Mouse (Mus musculus) intestine, postnatal 0 days (tissue): ENCODE measurements around the gene Mrpl51. TPM values are rescaled to one million over a fixed set of nuclear protein-coding genes. Genes with fewer than 3 reads are reported as not detected.

Source experiments
- ATAC-seq: fragments of 200-750 bp; cut with Nextera tagmentation; 2 replicates; pipeline ENCODE4 v1.8.0; 2017; ENCODE audit warnings: mild to moderate bottlenecking, moderate TSS enrichment, moderate library complexity
- H3K27ac ChIP-seq: fragments of 300-500 bp; sonication (generic); 2 replicates; pipeline ENCODE4 v1.5.1; 2014; ENCODE audit warnings: mild to moderate bottlenecking, low read depth, low read length, moderate library complexity
- H3K27me3 ChIP-seq: fragments of 300-500 bp; sonication (generic); replicated peaks from 2 replicates; pipeline ENCODE4 v1.6.1; 2014; ENCODE audit warnings: low read length, mixed read lengths; ENCODE audit not compliant: control insufficient read depth, insufficient read depth
- H3K36me3 ChIP-seq: fragments of 300-500 bp; sonication (generic); 2 replicates; pipeline ENCODE4 v1.6.1; 2014; ENCODE audit warnings: mild to moderate bottlenecking, moderate library complexity; ENCODE audit not compliant: control insufficient read depth, insufficient read depth
- H3K4me1 ChIP-seq: fragments of 300-500 bp; sonication (generic); replicated peaks from 2 replicates; pipeline ENCODE4 v1.6.1; 2014; ENCODE audit warnings: antibody characterized with exemption, low read length, mixed read lengths; ENCODE audit not compliant: control insufficient read depth, insufficient read depth
- H3K4me2 ChIP-seq: fragments of 300-500 bp; sonication (generic); replicated peaks from 2 replicates; pipeline ENCODE4 v1.6.1; 2014; ENCODE audit warnings: low read depth, mild to moderate bottlenecking, moderate library complexity
- H3K4me3 ChIP-seq: fragments of 300-500 bp; sonication (generic); 2 replicates; pipeline ENCODE4 v1.5.1; 2014; ENCODE audit warnings: low read depth, low read length
- H3K9ac ChIP-seq: fragments of 300-500 bp; sonication (generic); 2 replicates; pipeline ENCODE4 v1.6.1; 2014; ENCODE audit warnings: mild to moderate bottlenecking, low read depth, low read length
- H3K9me3 ChIP-seq: fragments of 300-500 bp; sonication (generic); 2 replicates; pipeline ENCODE4 v1.6.1; 2016; ENCODE audit warnings: mixed run types; ENCODE audit not compliant: control insufficient read depth
- CTCF ChIP-seq: sonication (generic); IDR thresholded peaks from 2 replicates; pipeline ENCODE4 v1.5.1; 2016; ENCODE audit warnings: low read depth, mild to moderate bottlenecking, control low read depth, antibody characterized with exemption, moderate library complexity
- WGBS: fragments of 180-500 bp; shearing (Covaris S2); extraction: QIAGEN DNeasy Blood & Tissue Kit; methylation state at CpG from one replicate; pipeline ENCODE4 v1.1.7; 2014; 5-methylcytosine and 5-hydroxymethylcytosine counted together
- polyA plus RNA-seq: library from polyadenylated mRNA; unstranded; fragments of >200 nt; fragmentation: Nextera tagmentation; extraction: Ambion mirVana; gene quantifications from 2 replicates; pipeline ENCODE4 v1.2.1, GENCODE M21; 2015

The Mrpl51 gene
- polyA plus RNA-seq, 1 experiment from 2014 or later, result 282 TPM

DNA sequence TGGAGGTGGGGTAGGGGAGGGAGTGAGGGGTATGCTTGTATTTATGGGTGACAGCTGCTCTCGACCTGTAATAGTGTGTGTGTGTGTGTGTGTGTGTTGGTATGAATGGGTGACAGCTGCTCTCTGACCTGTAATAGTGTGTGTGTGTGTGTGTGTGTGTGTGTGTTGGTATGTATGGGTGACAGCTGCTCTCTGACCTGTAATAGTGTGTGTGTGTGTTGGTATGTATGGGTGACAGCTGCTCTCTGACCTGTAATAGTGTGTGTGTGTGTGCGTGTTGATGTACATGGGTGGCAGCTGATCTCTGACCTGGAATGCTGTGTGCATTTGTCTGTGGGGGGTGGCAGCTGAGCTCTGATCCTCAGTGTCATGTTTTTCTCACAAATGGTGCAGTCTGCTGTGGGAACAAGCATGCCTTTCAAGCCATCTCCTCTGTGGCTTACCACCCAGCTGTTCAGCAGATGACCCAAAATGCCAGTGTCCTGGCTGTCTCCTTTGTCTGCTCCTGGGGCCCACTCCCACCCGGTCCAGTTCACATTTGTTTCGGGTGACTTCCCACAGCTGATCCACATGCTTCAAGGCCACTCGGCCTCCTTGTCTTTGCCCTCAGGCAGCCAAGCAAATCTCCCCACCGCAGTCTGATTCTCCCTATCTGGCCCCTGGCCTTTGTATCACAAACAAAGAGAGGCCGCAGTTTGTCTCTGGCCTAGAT, 34.5 kb upstream of the Mrpl51 start:
- ATAC-seq, result no peak
- H3K27ac ChIP-seq, result no peak overlapping the region
- no peaks in the 10 kb centered on the region for H3K27me3 ChIP-seq
- H3K4me1 ChIP-seq, result no peaks in the 10 kb centered on the region; the same call in 1 of the 2 replicates
- TF ChIP-seq CTCF, result no peak
- H3K4me3 ChIP-seq, result no peak overlapping the region
- H3K9ac ChIP-seq, result no peak overlapping the region
- 73% methylated on average over 7 of the region's 7 CpGs for WGBS
- peaks cover 44% of the 10 kb centered on the region; the same call in 1 of the 2 replicates for H3K36me3 ChIP-seq
- no peaks in the 10 kb centered on the region for H3K9me3 ChIP-seq
- H3K4me2 ChIP-seq, result no peak overlapping the region

- TF ChIP-seq CTCF, result no peak
- H3K9me3 ChIP-seq, result no peaks in the 10 kb centered on the region
- WGBS, result 82% methylated on average over 15 of the region's 15 CpGs
- no peak overlapping the region for H3K9ac ChIP-seq
- H3K4me1 ChIP-seq, result peaks cover 3% of the 10 kb centered on the region; the same call in 1 of the 2 replicates
- no peak overlapping the region for H3K4me2 ChIP-seq
- H3K4me3 ChIP-seq, result no peak overlapping the region
- no peaks in the 10 kb centered on the region for H3K27me3 ChIP-seq
- no peak for ATAC-seq
- no peak overlapping the region for H3K27ac ChIP-seq
- H3K36me3 ChIP-seq, result peaks cover 33% of the 10 kb centered on the region; the same call in 1 of the 2 replicates
These were observed 32.6 kb upstream of the Mrpl51 start for GRCm38 (mm10) chr6:125158944-125159492.

DNA sequence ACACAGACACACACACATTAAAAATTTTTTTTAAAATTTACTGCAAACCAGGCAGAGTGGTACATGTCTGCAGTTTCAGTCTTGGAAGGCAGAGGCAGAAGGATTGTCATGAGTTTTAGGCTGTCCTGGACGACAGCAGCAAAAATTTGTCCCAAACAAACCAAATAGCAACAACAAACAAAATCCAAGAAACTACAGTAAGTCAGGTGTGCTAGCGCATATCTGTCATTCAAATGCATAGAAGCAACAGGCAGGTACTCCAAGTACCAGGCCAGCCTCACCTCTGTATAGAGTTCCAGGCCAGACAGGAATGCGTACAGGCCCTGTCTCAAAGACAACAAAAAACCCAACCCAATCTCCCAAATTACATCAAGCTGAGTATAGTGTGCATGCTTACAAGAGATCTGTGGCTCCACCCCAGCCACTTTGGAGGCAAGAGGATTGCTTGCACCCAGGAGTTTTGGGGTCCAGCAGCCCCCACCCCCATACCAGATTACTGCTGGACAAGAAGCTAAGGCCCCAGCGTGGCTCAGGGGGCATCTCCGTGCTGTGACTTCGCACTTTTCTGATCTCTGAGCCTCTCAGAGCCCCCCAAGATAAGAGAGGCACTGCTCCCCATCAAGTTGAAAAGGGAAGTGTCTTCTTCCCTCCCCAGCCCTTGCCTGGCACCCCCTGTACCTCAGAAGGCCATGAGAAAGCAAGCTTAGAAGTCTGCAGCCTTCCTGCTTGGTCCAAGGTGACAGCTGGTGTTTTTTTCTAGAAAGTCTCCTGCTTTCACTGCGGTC, 31.6 kb upstream of the Mrpl51 start:
- no peak overlapping the region for H3K4me3 ChIP-seq
- no peak for TF ChIP-seq CTCF
- peaks cover 3% of the 10 kb centered on the region; the same call in 1 of the 2 replicates for H3K4me1 ChIP-seq
- H3K9ac ChIP-seq, result no peak overlapping the region
- peak overlapping the region; percentile 60; the same call in 1 of the 2 replicates for H3K27ac ChIP-seq
- no peak for ATAC-seq
- H3K27me3 ChIP-seq, result no peaks in the 10 kb centered on the region
- no peak overlapping the region for H3K4me2 ChIP-seq
- H3K36me3 ChIP-seq, result peaks cover 33% of the 10 kb centered on the region; the same call in 1 of the 2 replicates
- WGBS, result 75% methylated on average over 7 of the region's 7 CpGs
- no peaks in the 10 kb centered on the region for H3K9me3 ChIP-seq

- peak overlapping the region; percentile 60 for H3K27ac ChIP-seq
- WGBS, result 50% methylated on average over 10 of the region's 10 CpGs
- H3K4me1 ChIP-seq, result peaks cover 3% of the 10 kb centered on the region; the same call in 1 of the 2 replicates
- H3K27me3 ChIP-seq, result no peaks in the 10 kb centered on the region
- TF ChIP-seq CTCF, result no peak
- H3K9me3 ChIP-seq, result no peaks in the 10 kb centered on the region
- no peak overlapping the region for H3K4me2 ChIP-seq
- ATAC-seq, result no peak
- peaks cover 33% of the 10 kb centered on the region; the same call in 1 of the 2 replicates for H3K36me3 ChIP-seq
- H3K4me3 ChIP-seq, result no peak overlapping the region
- H3K9ac ChIP-seq, result no peak overlapping the region
These were observed 31.1 kb upstream of the Mrpl51 start for GRCm38 (mm10) chr6:125160558-125160853.

- WGBS, result 14% methylated on average over 22 of the region's 22 CpGs
- Histone ChIP-seq H3K4me3 (no peak overlapping the region), H3K9me3 (no peaks in the 10 kb centered on the region), H3K4me1 (peaks cover 3% of the 10 kb centered on the region; the same call in 1 of the 2 replicates), H3K27ac (peak overlapping the region; percentile 60), H3K27me3 (no peaks in the 10 kb centered on the region), H3K4me2 (0 out of 2 replicates have a peak overlapping the region, but pooled peaks have one; percentile 13), H3K36me3 (peaks cover 33% of the 10 kb centered on the region; the same call in 1 of the 2 replicates), H3K9ac (no peak overlapping the region)
- ATAC-seq, result peak; percentile 44
- 0 out of 2 replicates have a peak, but pooled peaks have one; percentile 5 for TF ChIP-seq CTCF
These were observed 30.5 kb upstream of the Mrpl51 start for GRCm38 (mm10) chr6:125160854-125161760.
